Mouse (Mus musculus): ENCODE results near the gene Prdm16. TPM values are rescaled to one million over a fixed set of nuclear protein-coding genes. Genes with fewer than 3 reads are reported as not detected.
A peak's percentile ranks its signal among the peaks of the same experiment; 100 is the strongest.

Prdm16 gene
- total RNA-seq, 2 experiments from 2014 or later: 9.4 to 11.8 TPM

- no peak for DNase-seq
Observed at GRCm38 (mm10) chr4:154330001-154330400, 306.7 kb downstream of the Prdm16 start.

DNA sequence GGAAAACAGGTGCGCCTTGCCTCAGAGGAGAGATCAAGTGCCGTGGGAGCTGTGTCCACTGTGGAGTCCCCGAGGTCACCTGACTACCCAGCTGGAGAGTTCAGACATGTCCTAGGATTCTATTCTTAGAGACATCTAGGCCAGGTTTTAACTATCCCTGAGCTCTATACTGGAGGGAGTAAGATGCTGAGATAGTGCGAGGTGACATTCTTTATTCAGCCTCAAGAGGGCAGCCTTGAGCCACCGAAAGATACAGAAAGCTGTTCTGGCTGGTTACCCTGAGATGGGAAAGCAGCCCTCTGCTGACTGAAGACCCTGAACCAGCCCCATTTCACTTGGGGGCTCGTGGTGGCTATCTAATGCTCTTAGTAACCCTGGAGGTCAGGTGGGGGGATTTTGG, 307.8 kb downstream of the Prdm16 start:
- DNase-seq: peak; percentile 70 to 80

DNA sequence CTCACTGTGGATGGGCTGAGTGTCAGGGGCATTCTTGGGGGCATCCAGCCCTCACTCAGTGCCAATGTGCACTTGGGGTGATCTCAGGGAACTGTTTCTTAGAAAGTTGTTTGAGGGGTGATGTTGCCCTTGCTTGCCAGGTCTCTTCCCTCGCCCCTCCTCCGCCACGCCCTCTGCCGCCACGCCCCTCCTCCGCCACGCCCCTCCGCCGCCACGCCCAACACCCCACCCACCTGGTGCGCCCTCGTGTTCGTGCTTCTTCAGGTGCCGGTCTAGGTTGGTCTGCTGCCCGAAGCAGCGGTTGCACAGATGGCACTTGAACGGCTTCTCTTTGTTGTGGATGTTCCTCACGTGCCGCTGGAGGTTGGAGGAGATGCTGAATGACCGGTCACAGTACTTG, 308.2 kb downstream of the Prdm16 start:
- no peak for DNase-seq

- no peak for DNase-seq
Observed at GRCm38 (mm10) chr4:154325410-154325809, 311.3 kb downstream of the Prdm16 start.

GRCm38 (mm10) chr4:154313622-154313967, 323.1 kb downstream of the Prdm16 start:
- DNase-seq: no peak

GRCm38 (mm10) chr4:154312935-154313621, 323.6 kb downstream of the Prdm16 start:
- peak; percentile 39 to 57 for DNase-seq

DNA sequence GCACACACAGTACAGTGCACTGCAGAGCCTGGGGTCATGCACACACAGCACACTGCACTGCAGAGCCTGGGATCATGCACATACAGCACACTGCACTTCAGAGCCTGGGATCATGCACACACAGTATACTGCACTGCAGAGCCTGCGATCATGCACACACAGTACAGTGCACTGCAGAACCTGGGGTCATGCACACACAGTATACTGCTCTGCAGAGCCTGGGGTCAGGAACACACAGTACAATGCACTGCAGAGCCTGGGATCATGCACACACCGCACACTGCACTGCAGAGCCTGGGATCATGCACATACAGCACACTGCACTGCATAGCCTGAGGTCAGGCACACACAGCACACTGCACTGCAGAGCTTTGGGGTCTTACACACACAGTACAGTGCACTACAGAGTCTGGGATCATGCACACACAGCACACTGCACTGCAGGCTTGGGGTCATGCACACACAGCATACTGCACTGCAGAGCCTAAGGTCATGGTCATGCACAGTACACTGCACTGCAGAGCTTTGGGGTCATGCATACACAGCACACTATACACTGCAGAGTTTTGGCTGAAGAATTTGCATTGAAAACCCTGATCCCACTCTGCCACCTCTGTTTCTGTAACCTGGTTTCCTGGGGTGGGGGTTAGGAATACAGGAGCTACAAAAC, 324.4 kb downstream of the Prdm16 start:
- no peak for DNase-seq

DNA sequence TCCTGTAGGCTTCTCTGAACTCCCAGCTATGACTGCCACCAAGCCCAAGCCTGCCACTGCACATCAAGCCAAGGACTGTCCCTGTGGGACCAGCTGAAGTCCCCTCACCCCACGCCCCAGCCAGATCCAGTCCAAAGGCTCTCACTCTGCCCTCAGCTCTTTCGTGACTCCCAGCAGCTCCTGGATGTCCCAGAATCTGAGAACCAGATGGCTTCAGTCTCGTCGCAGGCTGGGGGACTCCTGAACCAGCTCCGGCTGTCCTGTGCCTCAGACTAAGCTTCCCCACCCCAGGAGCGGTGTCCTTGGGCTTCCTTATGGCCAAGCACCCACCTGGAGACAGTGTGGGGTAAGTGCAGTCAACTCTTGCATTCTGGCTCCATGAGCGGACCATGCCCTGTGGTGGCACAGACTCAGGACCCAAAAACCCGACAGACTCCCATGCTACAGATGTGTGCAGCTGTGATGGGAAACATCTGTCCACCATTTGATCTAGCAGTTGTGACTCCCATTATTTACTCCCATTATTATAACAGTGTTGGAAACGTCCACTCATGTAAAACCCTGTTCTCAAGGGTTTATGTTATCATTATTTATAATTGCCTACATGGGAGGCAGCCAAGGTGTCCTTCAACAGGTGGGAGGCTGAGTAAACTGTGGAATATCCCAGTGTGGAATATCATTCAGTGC, 326.0 kb downstream of the Prdm16 start:
- no peak for DNase-seq

DNA sequence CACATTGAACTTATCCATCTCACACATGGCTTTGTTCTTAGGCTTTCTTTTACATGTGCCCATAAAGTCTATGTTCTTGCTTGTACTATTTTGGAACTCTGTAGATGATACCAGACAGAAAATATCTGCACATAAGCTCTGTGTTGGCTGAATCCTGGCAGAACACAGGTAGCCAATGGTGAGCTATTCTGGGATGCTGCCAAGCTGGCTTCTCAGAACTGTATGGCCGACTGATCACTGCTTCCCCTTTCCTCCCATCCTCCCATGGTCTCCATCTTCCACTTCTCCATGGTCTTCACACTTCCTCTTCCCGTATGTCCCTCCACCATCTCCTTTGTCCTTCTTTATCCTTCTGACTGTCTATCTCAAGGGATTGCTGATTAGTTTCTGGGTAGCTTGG, 327.5 kb downstream of the Prdm16 start:
- no peak for DNase-seq

DNA sequence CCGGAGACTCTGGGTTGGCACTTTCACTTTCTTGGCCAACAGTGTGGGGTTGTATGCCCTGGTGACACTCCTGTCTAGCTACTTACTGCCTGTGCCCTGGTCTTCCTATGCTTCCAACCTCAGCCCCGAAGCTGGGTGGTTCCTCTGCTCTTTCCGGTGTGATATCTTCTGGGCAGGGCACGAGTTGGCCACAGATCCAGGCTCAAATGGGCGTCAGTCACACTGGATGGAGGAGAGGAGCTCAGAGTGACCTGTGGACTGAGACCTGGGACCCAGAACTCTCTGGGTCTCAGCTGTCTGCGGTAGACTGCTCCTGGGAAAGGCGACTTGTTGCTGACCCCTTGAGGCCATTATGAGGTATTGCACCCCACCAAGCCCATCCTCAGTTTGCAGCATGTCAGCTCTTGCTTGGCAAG, 335.2 kb downstream of the Prdm16 start, which contains the start of gene Arhgef16:
Gene Arhgef16 (minus strand): TSS at position 211 of the 416 bp plus-strand sequence.
- peak; percentile 38 to 48 for DNase-seq

DNA sequence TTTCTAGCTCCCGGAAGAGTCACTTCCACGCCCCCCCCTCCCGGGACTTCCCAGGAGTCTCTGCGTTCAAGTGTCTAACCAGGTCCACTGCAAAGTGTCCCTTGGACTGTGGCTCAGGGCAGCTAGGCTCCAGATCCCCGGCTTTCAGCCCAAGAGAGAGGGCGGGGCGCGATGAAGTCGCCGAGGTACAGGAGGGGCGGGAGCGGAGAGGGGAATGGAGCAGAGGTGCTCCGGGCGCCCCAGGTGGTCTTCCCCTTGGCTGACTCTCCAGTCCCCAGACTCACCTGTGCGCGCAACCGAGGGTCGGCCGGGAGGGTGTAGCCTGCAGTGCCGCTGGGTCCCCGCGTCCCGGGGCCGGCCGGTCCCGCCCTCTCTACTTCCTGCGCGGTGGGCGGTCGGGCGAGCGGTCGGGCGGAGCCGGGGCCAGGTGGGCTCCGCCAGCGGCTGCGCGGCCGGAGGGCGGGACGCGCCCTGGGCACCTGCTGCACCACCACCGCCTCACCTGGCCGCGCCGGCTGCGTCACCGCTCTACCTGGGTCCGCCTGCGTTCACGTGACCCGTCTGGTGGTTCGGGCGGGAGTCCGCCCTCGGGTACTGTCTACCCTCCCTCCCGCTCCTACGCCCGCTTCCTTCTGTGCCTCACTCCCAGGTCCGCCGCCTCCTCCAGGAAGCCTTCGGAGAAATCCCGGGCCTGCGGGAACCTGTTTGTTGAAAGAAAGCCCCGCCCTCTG, 337.0 kb downstream of the Prdm16 start:
- no peak for DNase-seq

DNA sequence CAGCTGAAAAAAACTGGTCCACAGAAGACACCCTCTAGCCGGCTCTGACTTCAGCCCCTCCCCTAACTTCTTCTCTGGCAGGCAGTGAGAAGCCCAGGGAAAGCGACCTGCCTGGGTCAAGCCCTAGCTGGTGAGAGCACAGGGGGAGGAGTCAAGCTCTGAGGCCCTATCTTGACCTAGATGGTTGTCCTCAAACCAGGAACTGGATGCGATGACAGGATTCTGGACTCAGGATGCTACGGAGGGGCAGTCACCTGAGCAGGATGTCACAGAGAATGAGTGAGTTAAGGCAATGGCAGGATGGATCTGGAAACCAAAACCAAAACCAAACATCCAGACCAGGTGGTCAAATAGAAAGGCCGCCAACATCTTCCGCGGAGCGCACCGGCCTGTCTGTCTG, 338.9 kb downstream of the Prdm16 start:
- no peak for DNase-seq

GRCm38 (mm10) chr4:154294262-154294731, 342.4 kb downstream of the Prdm16 start:
- DNase-seq: no peak

DNA sequence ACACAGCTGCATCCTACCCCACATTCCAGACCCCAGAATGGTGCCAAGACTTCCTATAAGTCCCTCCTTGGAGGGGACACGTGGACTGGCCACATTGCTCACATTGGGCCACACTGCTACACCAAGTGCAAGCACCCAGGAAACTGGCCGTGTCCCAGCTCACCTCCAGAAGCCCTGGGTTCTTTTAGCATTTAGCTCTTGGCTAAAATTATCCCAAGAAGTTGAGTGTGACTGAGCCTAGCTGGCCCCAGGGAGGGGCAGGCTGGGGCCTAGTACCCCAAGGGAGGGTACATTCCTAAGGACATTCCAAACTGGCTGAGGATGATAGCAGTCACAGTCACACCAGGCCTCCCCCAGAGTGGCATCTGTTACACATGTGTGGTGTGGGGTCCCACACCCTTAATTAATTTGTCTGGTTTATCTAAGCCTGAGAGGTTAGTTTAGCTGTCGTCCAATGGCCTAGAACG, 342.9 kb downstream of the Prdm16 start:
- no peak for DNase-seq

GRCm38 (mm10) chr4:154283671-154284070, 353.0 kb downstream of the Prdm16 start:
- no peak for DNase-seq

- DNase-seq: no peak
Observed at GRCm38 (mm10) chr4:154279481-154279880, 357.2 kb downstream of the Prdm16 start.

DNA sequence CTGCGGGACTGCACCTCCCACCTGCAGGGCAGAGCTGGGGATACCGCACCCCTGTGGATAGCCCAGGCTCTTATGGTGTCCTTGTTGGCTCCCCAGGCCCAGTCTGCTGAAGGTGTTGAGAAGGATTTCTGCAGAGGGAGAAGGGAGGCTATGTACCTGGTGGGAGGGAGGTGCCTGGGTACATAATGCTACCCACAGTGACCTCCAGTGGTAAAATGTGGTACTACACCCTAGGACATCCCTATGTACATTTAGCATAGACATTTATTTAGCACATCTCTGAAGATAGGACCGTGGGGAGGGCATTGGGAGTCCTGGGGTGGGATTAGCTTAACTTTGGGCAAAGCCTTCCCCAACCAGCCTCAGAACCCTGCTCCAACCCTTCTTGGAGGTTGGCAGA, 363.7 kb downstream of the Prdm16 start:
- peak in 1 of 2 experiments; percentile 30 for DNase-seq

GRCm38 (mm10) chr4:154269520-154269919, 367.2 kb downstream of the Prdm16 start:
- DNase-seq: no peak

DNA sequence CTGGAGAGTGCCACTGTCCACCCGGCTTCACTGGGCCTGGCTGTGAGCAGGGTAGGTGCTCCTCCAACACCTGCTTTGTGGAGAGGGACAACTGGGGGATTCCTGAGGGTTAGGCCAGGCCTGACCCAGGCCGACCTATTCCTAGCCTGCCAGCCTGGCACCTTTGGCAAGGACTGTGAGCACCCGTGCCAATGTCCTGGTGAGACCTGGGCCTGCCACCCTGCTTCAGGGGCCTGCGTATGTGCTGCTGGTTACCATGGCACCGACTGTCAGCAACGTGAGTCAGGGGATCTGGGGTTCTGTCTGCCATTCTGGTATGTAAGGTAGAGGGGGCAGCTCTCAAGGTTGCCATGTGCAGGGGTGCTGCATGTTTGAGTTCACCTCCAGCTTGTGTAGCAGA, 369.2 kb downstream of the Prdm16 start:
- no peak for DNase-seq

All from layer of hippocampus, postnatal 36 days (tissue).